Mouse (Mus musculus): ENCODE measurements around the gene Btn2a2.
A peak's percentile ranks its signal among the peaks of the same experiment; 100 is the strongest.

Btn2a2 gene

GRCm38 (mm10) chr13:23497656-23498321 is 9.1 kb upstream of the Btn2a2 start:
- no peak for DNase-seq (ENCODE audit: low spot score)

- DNase-seq (ENCODE audit: low spot score) = no peak
Observed at GRCm38 (mm10) chr13:23495526-23495925, 6.9 kb upstream of the Btn2a2 start.

GRCm38 (mm10) chr13:23491990-23492389 is 3.3 kb upstream of the Btn2a2 start:
- DNase-seq (ENCODE audit: low spot score) = no peak

- DNase-seq (ENCODE audit: low spot score) = no peak
Observed at GRCm38 (mm10) chr13:23491263-23491662, 2.6 kb upstream of the Btn2a2 start.

GRCm38 (mm10) chr13:23490863-23491262 is 2.2 kb upstream of the Btn2a2 start:
- DNase-seq (ENCODE audit: low spot score) = no peak

GRCm38 (mm10) chr13:23485271-23485670 is 3.4 kb downstream of the Btn2a2 start:
- no peak for DNase-seq (ENCODE audit: low spot score)

GRCm38 (mm10) chr13:23483153-23483552 is 5.5 kb downstream of the Btn2a2 start:
- DNase-seq (ENCODE audit: low spot score) = no peak

- DNase-seq (ENCODE audit: low spot score) = no peak
Observed at GRCm38 (mm10) chr13:23475658-23476057, 13.0 kb downstream of the Btn2a2 start.

GRCm38 (mm10) chr13:23466911-23467310 is 21.7 kb downstream of the Btn2a2 start:
- DNase-seq (ENCODE audit: low spot score) = no peak

- no peak for DNase-seq (ENCODE audit: low spot score)
Observed at GRCm38 (mm10) chr13:23466306-23466705, 22.4 kb downstream of the Btn2a2 start.

- no peak for DNase-seq (ENCODE audit: low spot score)
Observed at GRCm38 (mm10) chr13:23465600-23466109, 23.0 kb downstream of the Btn2a2 start, which contains the start of gene Btn1a1. Btn1a1 (minus strand) TSS chr13:23465901.

GRCm38 (mm10) chr13:23464841-23465366 is 23.8 kb downstream of the Btn2a2 start:
- no peak for DNase-seq (ENCODE audit: low spot score)

GRCm38 (mm10) chr13:23464224-23464637 is 24.4 kb downstream of the Btn2a2 start:
- no peak for DNase-seq (ENCODE audit: low spot score)

GRCm38 (mm10) chr13:23463381-23464223 is 25.1 kb downstream of the Btn2a2 start:
- peak; percentile 27 for DNase-seq (ENCODE audit: low spot score)

GRCm38 (mm10) chr13:23462669-23463068 is 26.0 kb downstream of the Btn2a2 start:
- DNase-seq (ENCODE audit: low spot score) = no peak

- no peak for DNase-seq (ENCODE audit: low spot score)
Observed at GRCm38 (mm10) chr13:23462063-23462462, 26.6 kb downstream of the Btn2a2 start.

GRCm38 (mm10) chr13:23459264-23459846 is 29.3 kb downstream of the Btn2a2 start:
- no peak for DNase-seq (ENCODE audit: low spot score)

- DNase-seq (ENCODE audit: low spot score) = no peak
Observed at GRCm38 (mm10) chr13:23453926-23454325, 34.7 kb downstream of the Btn2a2 start.

- DNase-seq (ENCODE audit: low spot score) = peak; percentile 76
Observed at GRCm38 (mm10) chr13:23453362-23453862, 35.2 kb downstream of the Btn2a2 start.

GRCm38 (mm10) chr13:23450398-23450797 is 38.3 kb downstream of the Btn2a2 start:
- DNase-seq (ENCODE audit: low spot score) = peak; percentile 51

GRCm38 (mm10) chr13:23449235-23450095 is 39.2 kb downstream of the Btn2a2 start:
- DNase-seq (ENCODE audit: low spot score) = no peak

Data from ovary, postnatal 10 days (tissue).